Mouse (Mus musculus): ENCODE results near the gene Ccr1l1.
"Not testable (repeated sequence)": the region's sequence is repeated elsewhere in the genome, so short reads cannot be mapped to it uniquely, and the experiment has no call there.

The Ccr1l1 gene

GRCm38 (mm10) chr9:123978308-123978707 lies at the start of gene Ccr1l1:
Ccr1l1 (minus strand) TSS chr9:123978408.
- no peak for DNase-seq (ENCODE audit: inconsistent ontology term)

GRCm38 (mm10) chr9:124021672-124022071 lies 43.5 kb upstream of the Ccr1l1 start, which contains the start of gene Ccr3:
Ccr3 (plus strand) TSS chr9:124021972.
- no peak for DNase-seq (ENCODE audit: inconsistent ontology term)

GRCm38 (mm10) chr9:124019887-124020286 lies 41.7 kb upstream of the Ccr1l1 start:
- DNase-seq (ENCODE audit: inconsistent ontology term): no peak

GRCm38 (mm10) chr9:124016048-124016447 lies 37.8 kb upstream of the Ccr1l1 start:
- DNase-seq (ENCODE audit: inconsistent ontology term): no peak

- DNase-seq (ENCODE audit: inconsistent ontology term): no peak
These were observed 36.9 kb upstream of the Ccr1l1 start for GRCm38 (mm10) chr9:124014985-124015652.

- DNase-seq (ENCODE audit: inconsistent ontology term): no peak
These were observed 35.1 kb upstream of the Ccr1l1 start for GRCm38 (mm10) chr9:124013270-124013669.

GRCm38 (mm10) chr9:124012691-124013090 lies 34.5 kb upstream of the Ccr1l1 start:
- no peak for DNase-seq (ENCODE audit: inconsistent ontology term)

GRCm38 (mm10) chr9:123999784-124000183 lies 21.6 kb upstream of the Ccr1l1 start:
- no peak for DNase-seq (ENCODE audit: inconsistent ontology term)

GRCm38 (mm10) chr9:123997719-123998118 lies 19.5 kb upstream of the Ccr1l1 start:
- DNase-seq (ENCODE audit: inconsistent ontology term): no peak

- no peak for DNase-seq (ENCODE audit: inconsistent ontology term)
These were observed 13.2 kb upstream of the Ccr1l1 start for GRCm38 (mm10) chr9:123991312-123991906.

GRCm38 (mm10) chr9:123989671-123990070 lies 11.5 kb upstream of the Ccr1l1 start:
- no peak for DNase-seq (ENCODE audit: inconsistent ontology term)

- no peak for DNase-seq (ENCODE audit: inconsistent ontology term)
These were observed 8.0 kb upstream of the Ccr1l1 start for GRCm38 (mm10) chr9:123986217-123986616.

GRCm38 (mm10) chr9:123984943-123985342 lies 6.7 kb upstream of the Ccr1l1 start:
- no peak for DNase-seq (ENCODE audit: inconsistent ontology term)

GRCm38 (mm10) chr9:123982720-123983119 lies 4.5 kb upstream of the Ccr1l1 start:
- DNase-seq (ENCODE audit: inconsistent ontology term): no peak

GRCm38 (mm10) chr9:123981909-123982308 lies 3.7 kb upstream of the Ccr1l1 start:
- no peak for DNase-seq (ENCODE audit: inconsistent ontology term)

- not testable (repeated sequence) for DNase-seq (ENCODE audit: inconsistent ontology term)
These were observed 2.8 kb upstream of the Ccr1l1 start for GRCm38 (mm10) chr9:123980858-123981475.

- no peak for DNase-seq (ENCODE audit: inconsistent ontology term)
These were observed 1.1 kb downstream of the Ccr1l1 start for GRCm38 (mm10) chr9:123976876-123977663.

GRCm38 (mm10) chr9:123975630-123976029 lies 2.6 kb downstream of the Ccr1l1 start:
- no peak for DNase-seq (ENCODE audit: inconsistent ontology term)

GRCm38 (mm10) chr9:123968290-123968912 lies 9.8 kb downstream of the Ccr1l1 start, which contains the start of gene Ccr1:
Ccr1 (minus strand) TSS chr9:123968692.
- peak; percentile 29 for DNase-seq (ENCODE audit: inconsistent ontology term)

- DNase-seq (ENCODE audit: inconsistent ontology term): not testable (repeated sequence)
These were observed 11.2 kb downstream of the Ccr1l1 start for GRCm38 (mm10) chr9:123966858-123967495.

GRCm38 (mm10) chr9:123964776-123965175 lies 13.4 kb downstream of the Ccr1l1 start:
- no peak for DNase-seq (ENCODE audit: inconsistent ontology term)
